Comparison of ENCODE assay signal across 10 mouse cellular contexts in genomic region chr5:139892326-139892994, GRCm38 (mm10). TPM values are rescaled to one million over a fixed set of nuclear protein-coding genes. Genes with fewer than 3 reads are reported as not detected.
A peak's percentile ranks its signal among the peaks of the same experiment; 100 is the strongest.
DNase-seq lines count a peak whose midpoint lies in the region; ATAC-seq lines count a peak whose summit lies in the region.
"Had no signal": no experiment of that assay in that cellular context is flagged by ENCODE, and none has a peak within 500 bp of the region (broad histone marks: within the 10 kb centered on the region; RNA-seq: fewer than 3 reads in every experiment).

No protein-coding gene starts in this region.

- no peak overlapping the region for H3K9ac ChIP-seq in embryonic facial prominence, embryonic 13.5 days
- H3K9ac ChIP-seq in forebrain, embryonic 12.5 days = no peak overlapping the region; the same call in 1 of the 2 replicates
- H3K9ac ChIP-seq in midbrain, embryonic 16.5 days (ENCODE audit: low read depth, low read length) = 0 out of 2 replicates have a peak overlapping the region, but pooled peaks have one; percentile 18
- no peak overlapping the region for H3K9ac ChIP-seq in liver, embryonic 11.5 days (ENCODE audit: low read depth, low read length)

- peak; percentile 71 for DNase-seq in kidney, adult 9 months
- DNase-seq in liver, embryonic 11.5 days (ENCODE audit: low spot score) = no peak
- DNase-seq in right cerebral cortex, postnatal 10 days (ENCODE audit: low spot score in 2 of 2) = no peak
- no peak for DNase-seq in layer of hippocampus, adult 18-20 months (ENCODE audit: low spot score in 2 of 2)
- DNase-seq: cerebellum, adult 11 months; left cerebral cortex, postnatal 4 days had no signal

- H3K27me3 ChIP-seq in embryonic facial prominence, embryonic 13.5 days = no peaks in the 10 kb centered on the region; the same call in 1 of the 2 replicates
- H3K27me3 ChIP-seq in forebrain, embryonic 12.5 days = peaks cover 8% of the 10 kb centered on the region; the same call in 1 of the 2 replicates
- no peaks in the 10 kb centered on the region for H3K27me3 ChIP-seq in midbrain, embryonic 16.5 days (ENCODE audit: control insufficient read depth, insufficient read depth, low read depth, low read length)
- H3K27me3 ChIP-seq in liver, embryonic 11.5 days (replicated peaks; ENCODE audit: control insufficient read depth, insufficient read depth, low read length) = peaks cover 2% of the 10 kb centered on the region; the same call in 1 of the 2 replicates

- peak overlapping the region; percentile 58; the same call in 1 of the 2 replicates for H3K27ac ChIP-seq in embryonic facial prominence, embryonic 13.5 days
- H3K27ac ChIP-seq in forebrain, embryonic 12.5 days = peak overlapping the region; percentile 80
- H3K27ac ChIP-seq in midbrain, embryonic 16.5 days (ENCODE audit: low read length) = no peak overlapping the region
- no peak overlapping the region for H3K27ac ChIP-seq in liver, embryonic 11.5 days (ENCODE audit: low read depth, low read length)

- H3K9me3 ChIP-seq in embryonic facial prominence, embryonic 13.5 days = no peaks in the 10 kb centered on the region
- no peaks in the 10 kb centered on the region for H3K9me3 ChIP-seq in forebrain, embryonic 12.5 days
- H3K9me3 ChIP-seq in midbrain, embryonic 16.5 days (replicated peaks; ENCODE audit: control insufficient read depth, low read length, poor library complexity, severe bottlenecking) = no peaks in the 10 kb centered on the region
- H3K9me3 ChIP-seq in liver, embryonic 11.5 days (ENCODE audit: control insufficient read depth, low read length) = no peaks in the 10 kb centered on the region

- H3K4me3 ChIP-seq in embryonic facial prominence, embryonic 13.5 days = no peak overlapping the region
- H3K4me3 ChIP-seq in forebrain, embryonic 12.5 days (replicated peaks) = no peak overlapping the region
- no peak overlapping the region for H3K4me3 ChIP-seq in midbrain, embryonic 16.5 days (ENCODE audit: low read depth, low read length)
- H3K4me3 ChIP-seq in liver, embryonic 11.5 days (ENCODE audit: low read depth, low read length) = no peak overlapping the region

- no peak for ATAC-seq in embryonic facial prominence, embryonic 13.5 days (ENCODE audit: insufficient number of reproducible peaks, insufficient read depth, low FRiP score, low TSS enrichment, low read depth)
- ATAC-seq in forebrain, embryonic 12.5 days (ENCODE audit: low FRiP score) = peak; percentile 84
- ATAC-seq in midbrain, embryonic 16.5 days = peak; percentile 52; the same call in 1 of the 2 replicates
- ATAC-seq in liver, embryonic 11.5 days (replicated peaks; ENCODE audit: low FRiP score) = no peak
- ATAC-seq: intestine, embryonic 16.5 days had no signal

- peaks cover 51% of the 10 kb centered on the region for H3K4me1 ChIP-seq in embryonic facial prominence, embryonic 13.5 days
- peaks cover 56% of the 10 kb centered on the region for H3K4me1 ChIP-seq in forebrain, embryonic 12.5 days
- peaks cover 5% of the 10 kb centered on the region; the same call in 1 of the 2 replicates for H3K4me1 ChIP-seq in midbrain, embryonic 16.5 days (ENCODE audit: control insufficient read depth, insufficient read depth, low read length)
- H3K4me1 ChIP-seq in liver, embryonic 11.5 days (replicated peaks; ENCODE audit: control insufficient read depth, insufficient read depth, low read length) = no peaks in the 10 kb centered on the region

- no peaks in the 10 kb centered on the region for H3K36me3 ChIP-seq in embryonic facial prominence, embryonic 13.5 days
- no peaks in the 10 kb centered on the region for H3K36me3 ChIP-seq in forebrain, embryonic 12.5 days (replicated peaks)
- H3K36me3 ChIP-seq in midbrain, embryonic 16.5 days (ENCODE audit: control insufficient read depth, insufficient read depth, low read length) = no peaks in the 10 kb centered on the region
- H3K36me3 ChIP-seq in liver, embryonic 11.5 days (ENCODE audit: control insufficient read depth, insufficient read depth, low read length) = no peaks in the 10 kb centered on the region

- 29% methylated on average over 5 of the region's 5 CpGs for WGBS in embryonic facial prominence, embryonic 13.5 days
- 8% methylated on average over 4 of the region's 5 CpGs for WGBS in forebrain, embryonic 12.5 days
- 10% methylated on average over 4 of the region's 5 CpGs for WGBS in midbrain, embryonic 16.5 days
- 27% methylated on average over 5 of the region's 5 CpGs for WGBS in liver, embryonic 11.5 days

- H3K4me2 ChIP-seq in embryonic facial prominence, embryonic 13.5 days = no peak overlapping the region
- H3K4me2 ChIP-seq in forebrain, embryonic 12.5 days = no peak overlapping the region
- no peak overlapping the region for H3K4me2 ChIP-seq in midbrain, embryonic 16.5 days (ENCODE audit: low read length)
- H3K4me2 ChIP-seq in liver, embryonic 11.5 days = no peak overlapping the region

RNA-seq across cellular contexts. Expression of gene Elfn1, which starts 15.3 kb away (rescaled TPM):
- 1.4 TPM in 2 replicates for polyA plus RNA-seq in embryonic facial prominence, embryonic 13.5 days (2015; fragmentation: Nextera tagmentation; extraction: Ambion mirVana)
- 0.81 and 0.88 TPM in 2 replicates for polyA plus RNA-seq in forebrain, embryonic 12.5 days (2016; fragmentation: Nextera tagmentation; extraction: Ambion mirVana)
- polyA plus RNA-seq in midbrain, embryonic 16.5 days (2015; fragmentation: Nextera tagmentation; extraction: Ambion mirVana) = 2.5 TPM in 2 replicates
- polyA plus RNA-seq in liver, embryonic 11.5 days (2014; fragmentation: Nextera tagmentation; extraction: Ambion mirVana) = 0.09 and 0.23 TPM in 2 replicates
- 10 to 100 TPM; 24.4 to 32.3 TPM for total RNA-seq in layer of hippocampus, adult 18-20 months (2021)

Comparison
In these comparisons a context has a peak if more than half of its experiments do, and no peak if none do; other contexts are left out.
1. ATAC-seq: peak in forebrain, embryonic 12.5 days (single experiment) and midbrain, embryonic 16.5 days (single experiment); none in embryonic facial prominence, embryonic 13.5 days (single experiment) and liver, embryonic 11.5 days (single experiment).
2. H3K27ac ChIP-seq: peak in embryonic facial prominence, embryonic 13.5 days (single experiment) and forebrain, embryonic 12.5 days (single experiment); none in midbrain, embryonic 16.5 days (single experiment) and liver, embryonic 11.5 days (single experiment).